Mouse (Mus musculus) monocyte, adult 2 months (primary cell): Measurements from ENCODE around the gene Pola1.

Experiments used
- DNase-seq, 2 experiments: peaks; one replicate each; pipeline ENCODE4 v3.0.0; 2022; ENCODE audit warnings: low spot score in 2 of 2, low read depth in 1 of 2

Pola1 gene

GRCm38 (mm10) chrX:93289851-93290380 lies 342.0 kb downstream of the Pola1 start:
- DNase-seq = no peak

- DNase-seq = no peak
These were observed 342.9 kb downstream of the Pola1 start for GRCm38 (mm10) chrX:93289076-93289475.

- no peak for DNase-seq
These were observed 343.6 kb downstream of the Pola1 start for GRCm38 (mm10) chrX:93288339-93288738.

GRCm38 (mm10) chrX:93286291-93286893 lies 345.6 kb downstream of the Pola1 start, which contains the start of gene Arx:
Arx (plus strand) TSS chrX:93286445.
- DNase-seq = no peak

- no peak for DNase-seq
These were observed 346.9 kb downstream of the Pola1 start for GRCm38 (mm10) chrX:93285091-93285490.

GRCm38 (mm10) chrX:93281756-93282155 lies 350.2 kb downstream of the Pola1 start:
- DNase-seq = no peak

- no peak for DNase-seq
These were observed 350.8 kb downstream of the Pola1 start for GRCm38 (mm10) chrX:93281028-93281723.

- no peak for DNase-seq
These were observed 352.0 kb downstream of the Pola1 start for GRCm38 (mm10) chrX:93279940-93280339.

- no peak for DNase-seq
These were observed 356.3 kb downstream of the Pola1 start for GRCm38 (mm10) chrX:93275689-93276088.
